Mouse (Mus musculus) intestine, embryonic 15.5 days (tissue): ENCODE data around the gene Rps26. TPM values are rescaled to one million over a fixed set of nuclear protein-coding genes. Genes with fewer than 3 reads are reported as not detected.

ENCODE experiments used
- polyA plus RNA-seq: library from polyadenylated mRNA; unstranded; fragments of >200 nt; fragmentation: Nextera tagmentation; extraction: Ambion mirVana; gene quantifications from 2 replicates; pipeline ENCODE4 v1.2.1, GENCODE M21; 2015

Gene Rps26
- polyA plus RNA-seq, 1 experiment from 2014 or later = 768 TPM

Other genes with a start within 250 kb of the Rps26 start
- gene Ankrd52, start 249.6 kb downstream of the Rps26 start, polyA plus RNA-seq = 10.0 and 11.5 TPM in 2 replicates
- 114 and 141 TPM in 2 replicates for gene Slc39a5, start 225.5 kb downstream of the Rps26 start, polyA plus RNA-seq
- gene Nabp2, start 215.3 kb downstream of the Rps26 start, polyA plus RNA-seq = 87.9 and 97.1 TPM in 2 replicates
- gene Rnf41, start 215.1 kb downstream of the Rps26 start, polyA plus RNA-seq = 36.6 and 37.5 TPM in 2 replicates
- 62.5 TPM in 2 replicates for gene Smarcc2, start 167.5 kb downstream of the Rps26 start, polyA plus RNA-seq
- gene Myl6, start 132.6 kb downstream of the Rps26 start, polyA plus RNA-seq = 1,676 and 1,825 TPM in 2 replicates
- gene Myl6b, start 128.1 kb downstream of the Rps26 start, polyA plus RNA-seq = 2.4 and 2.7 TPM in 2 replicates
- 28.4 and 29.3 TPM in 2 replicates for gene Esyt1, start 100.9 kb downstream of the Rps26 start, polyA plus RNA-seq
- 14.5 and 15.2 TPM in 2 replicates for gene Zc3h10, start 79.0 kb downstream of the Rps26 start, polyA plus RNA-seq
- gene Rpl41, start 77.4 kb downstream of the Rps26 start, polyA plus RNA-seq = 3,667 and 3,915 TPM in 2 replicates
- gene Pa2g4, start 60.8 kb downstream of the Rps26 start, polyA plus RNA-seq = 205 and 210 TPM in 2 replicates
- 30.5 and 31.5 TPM in 2 replicates for gene Erbb3, start 37.1 kb downstream of the Rps26 start, polyA plus RNA-seq
- gene Ikzf4, start 19.2 kb upstream of the Rps26 start, polyA plus RNA-seq = 1.9 and 2.2 TPM in 2 replicates
- gene Suox, start 47.3 kb upstream of the Rps26 start, polyA plus RNA-seq = 11.9 and 12.1 TPM in 2 replicates
- gene Rab5b, start 69.5 kb upstream of the Rps26 start, polyA plus RNA-seq = 59.0 and 60.5 TPM in 2 replicates
- gene Pmel, start 77.4 kb upstream of the Rps26 start, polyA plus RNA-seq = 1.0 and 1.1 TPM in 2 replicates
- gene Cdk2, start 78.3 kb upstream of the Rps26 start, polyA plus RNA-seq = 72.7 and 80.9 TPM in 2 replicates
- 7.1 and 7.4 TPM in 2 replicates for gene Dgka, start 118.1 kb upstream of the Rps26 start, polyA plus RNA-seq
- gene Pym1, start 121.1 kb upstream of the Rps26 start, polyA plus RNA-seq = 32.9 and 34.1 TPM in 2 replicates
- gene Mmp19, start 164.2 kb upstream of the Rps26 start, polyA plus RNA-seq = 0.60 and 1.0 TPM in 2 replicates
- gene Dnajc14, start 177.3 kb upstream of the Rps26 start, polyA plus RNA-seq = 44.6 and 47.6 TPM in 2 replicates
- gene Tmem198b, start 177.6 kb upstream of the Rps26 start, polyA plus RNA-seq = 11.2 and 12.7 TPM in 2 replicates
- 186 and 201 TPM in 2 replicates for gene Sarnp, start 190.6 kb upstream of the Rps26 start, polyA plus RNA-seq
- gene Ormdl2, start 194.9 kb upstream of the Rps26 start, polyA plus RNA-seq = 101 and 116 TPM in 2 replicates